Mouse (Mus musculus): Measurements from ENCODE around the gene Spata48. TPM values are rescaled to one million over a fixed set of nuclear protein-coding genes. Genes with fewer than 3 reads are reported as not detected.

The Spata48 gene
- polyA plus RNA-seq, 1 experiment from 2014 or later = 0.33 TPM

DNA sequence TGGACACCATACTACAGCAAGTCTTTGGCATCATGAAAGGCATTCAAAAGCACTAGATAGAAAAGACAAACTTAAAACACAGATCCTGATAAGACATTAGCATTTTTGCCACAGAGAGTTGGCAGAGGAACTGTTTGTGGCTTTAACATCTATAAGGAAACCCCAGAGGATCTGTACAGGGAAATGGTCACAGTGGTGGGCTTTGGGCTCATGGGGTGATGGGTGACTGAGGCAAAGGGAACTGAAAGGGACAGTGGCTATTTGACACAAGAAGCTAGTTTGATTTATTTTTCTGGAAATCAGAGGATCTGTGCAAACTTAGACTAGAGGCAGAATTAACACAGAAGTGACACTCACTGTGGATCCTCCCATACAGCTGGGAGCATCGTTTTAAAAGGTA, 74.4 kb downstream of the Spata48 start:
- H3K4me3 ChIP-seq (replicated peaks) = no peak overlapping the region
- no peak for ATAC-seq (ENCODE audit: insufficient read depth)
- no peak overlapping the region for H3K4me2 ChIP-seq
- H3K9ac ChIP-seq = no peak overlapping the region
- H3K9me3 ChIP-seq (replicated peaks) = no peaks in the 10 kb centered on the region
- 46% methylated on average over 1 of the region's 1 CpGs for WGBS (ENCODE audit: insufficient replicate concordance)
- no peaks in the 10 kb centered on the region for H3K27me3 ChIP-seq
- H3K4me1 ChIP-seq (replicated peaks) = no peaks in the 10 kb centered on the region; the same call in 1 of the 2 replicates
- H3K36me3 ChIP-seq (replicated peaks) = no peaks in the 10 kb centered on the region
- H3K27ac ChIP-seq (replicated peaks) = no peak overlapping the region

- no peaks in the 10 kb centered on the region for H3K9me3 ChIP-seq (replicated peaks)
- no peak overlapping the region for H3K4me2 ChIP-seq
- no peaks in the 10 kb centered on the region for H3K4me1 ChIP-seq (replicated peaks)
- H3K36me3 ChIP-seq (replicated peaks) = no peaks in the 10 kb centered on the region
- no peaks in the 10 kb centered on the region for H3K27me3 ChIP-seq
- no peak overlapping the region for H3K27ac ChIP-seq (replicated peaks)
- no peak overlapping the region for H3K9ac ChIP-seq
- WGBS (ENCODE audit: insufficient replicate concordance) = 74% methylated on average over 3 of the region's 3 CpGs
- ATAC-seq (ENCODE audit: insufficient read depth) = no peak
- no peak overlapping the region for H3K4me3 ChIP-seq (replicated peaks)
These were observed 84.1 kb downstream of the Spata48 start for GRCm38 (mm10) chr11:11545948-11546347.

GRCm38 (mm10) chr11:11546903-11547511, 85.1 kb downstream of the Spata48 start:
- Histone ChIP-seq H3K4me3 (replicated peaks) (no peak overlapping the region), H3K9ac (no peak overlapping the region), H3K9me3 (replicated peaks) (no peaks in the 10 kb centered on the region), H3K27ac (replicated peaks) (no peak overlapping the region), H3K4me1 (replicated peaks) (no peaks in the 10 kb centered on the region), H3K36me3 (replicated peaks) (no peaks in the 10 kb centered on the region), H3K4me2 (no peak overlapping the region), H3K27me3 (no peaks in the 10 kb centered on the region)
- ATAC-seq (ENCODE audit: insufficient read depth) = no peak
- 47% methylated on average over 7 of the region's 7 CpGs for WGBS (ENCODE audit: insufficient replicate concordance)

DNA sequence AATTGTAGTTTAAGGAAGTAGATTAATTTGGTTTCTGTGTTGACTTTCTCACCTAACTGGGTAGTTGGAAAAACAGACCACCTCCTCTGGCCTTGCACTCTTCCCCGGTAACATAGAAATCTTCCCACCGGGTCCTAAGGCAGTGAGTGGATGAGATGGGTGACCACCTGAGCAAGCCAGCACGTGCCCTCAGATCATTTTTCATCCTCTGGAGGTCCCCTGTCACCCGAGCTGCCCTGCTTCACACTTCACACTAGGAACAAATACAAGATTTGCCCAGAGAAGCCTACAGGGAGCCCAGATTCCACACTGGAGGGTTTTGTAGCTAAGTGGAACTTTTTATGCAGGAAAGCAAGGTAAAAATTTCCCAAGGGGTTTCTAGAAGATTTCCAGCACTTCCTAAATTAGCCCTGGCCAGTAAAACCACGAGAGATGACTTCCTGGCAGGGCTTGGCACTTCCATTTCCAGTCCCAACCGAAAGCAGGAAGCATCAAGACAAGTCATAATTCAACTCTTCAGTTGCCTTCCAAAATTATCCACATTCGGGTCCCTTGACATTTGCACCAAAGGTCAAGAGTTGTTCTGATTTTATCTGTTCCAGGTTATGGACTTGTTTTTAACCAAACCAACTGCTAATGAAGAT, 85.8 kb downstream of the Spata48 start:
- Histone ChIP-seq H3K36me3 (replicated peaks) (no peaks in the 10 kb centered on the region), H3K27me3 (no peaks in the 10 kb centered on the region), H3K4me1 (replicated peaks) (no peaks in the 10 kb centered on the region), H3K4me2 (no peak overlapping the region), H3K27ac (replicated peaks) (no peak overlapping the region), H3K4me3 (replicated peaks) (no peak overlapping the region), H3K9me3 (replicated peaks) (no peaks in the 10 kb centered on the region), H3K9ac (no peak overlapping the region)
- ATAC-seq (ENCODE audit: insufficient read depth) = no peak
- WGBS (ENCODE audit: insufficient replicate concordance) = 28% methylated on average over 7 of the region's 7 CpGs

DNA sequence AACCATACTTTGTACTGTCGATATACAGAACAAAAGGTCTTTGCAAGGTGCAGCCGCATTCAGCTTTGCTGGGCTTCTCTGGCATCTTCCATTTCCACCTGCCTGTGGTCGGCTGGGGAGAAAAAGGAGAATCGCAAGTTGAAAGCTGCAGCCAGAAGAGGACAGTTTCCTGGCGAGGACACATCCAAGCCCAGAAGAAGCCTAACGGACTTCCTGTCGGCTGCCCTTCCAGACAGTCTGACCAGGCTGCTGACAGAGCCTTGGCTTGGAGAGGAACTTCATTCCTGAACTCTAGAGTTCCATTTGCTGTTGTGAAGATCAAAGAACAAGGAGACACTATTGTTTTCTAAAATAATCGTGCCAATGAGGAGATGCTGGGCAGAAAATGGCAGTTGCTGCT, 93.7 kb downstream of the Spata48 start:
- Histone ChIP-seq H3K36me3 (replicated peaks) (no peaks in the 10 kb centered on the region), H3K27me3 (no peaks in the 10 kb centered on the region), H3K9ac (no peak overlapping the region), H3K4me2 (no peak overlapping the region), H3K27ac (replicated peaks) (no peak overlapping the region), H3K4me3 (replicated peaks) (no peak overlapping the region), H3K4me1 (replicated peaks) (peaks cover 17% of the 10 kb centered on the region), H3K9me3 (replicated peaks) (no peaks in the 10 kb centered on the region)
- WGBS (ENCODE audit: insufficient replicate concordance) = 54% methylated on average over 8 of the region's 8 CpGs
- ATAC-seq (ENCODE audit: insufficient read depth) = no peak

GRCm38 (mm10) chr11:11556186-11556585, 94.3 kb downstream of the Spata48 start:
- H3K4me1 ChIP-seq (replicated peaks) = peaks cover 17% of the 10 kb centered on the region
- H3K36me3 ChIP-seq (replicated peaks) = no peaks in the 10 kb centered on the region
- H3K9ac ChIP-seq = no peak overlapping the region
- H3K4me2 ChIP-seq = no peak overlapping the region
- H3K4me3 ChIP-seq (replicated peaks) = no peak overlapping the region
- 62% methylated on average over 1 of the region's 1 CpGs for WGBS (ENCODE audit: insufficient replicate concordance)
- H3K27ac ChIP-seq (replicated peaks) = no peak overlapping the region
- no peaks in the 10 kb centered on the region for H3K9me3 ChIP-seq (replicated peaks)
- H3K27me3 ChIP-seq = no peaks in the 10 kb centered on the region
- ATAC-seq (ENCODE audit: insufficient read depth) = no peak

GRCm38 (mm10) chr11:11557173-11557967, 95.5 kb downstream of the Spata48 start:
- H3K4me3 ChIP-seq (replicated peaks) = no peak overlapping the region
- 0 out of 2 replicates have a peak, but pooled peaks have one; percentile 4 for ATAC-seq (ENCODE audit: insufficient read depth)
- H3K36me3 ChIP-seq (replicated peaks) = no peaks in the 10 kb centered on the region
- H3K4me1 ChIP-seq (replicated peaks) = peaks cover 17% of the 10 kb centered on the region
- H3K9me3 ChIP-seq (replicated peaks) = no peaks in the 10 kb centered on the region
- WGBS (ENCODE audit: insufficient replicate concordance) = 13% methylated on average over 11 of the region's 11 CpGs
- H3K9ac ChIP-seq = no peak overlapping the region
- 0 out of 2 replicates have a peak overlapping the region, but pooled peaks have one; percentile 24 for H3K27ac ChIP-seq (replicated peaks)
- no peak overlapping the region for H3K4me2 ChIP-seq
- no peaks in the 10 kb centered on the region for H3K27me3 ChIP-seq

- Histone ChIP-seq H3K9ac (no peak overlapping the region), H3K9me3 (replicated peaks) (no peaks in the 10 kb centered on the region), H3K4me3 (replicated peaks) (no peak overlapping the region), H3K4me2 (no peak overlapping the region), H3K36me3 (replicated peaks) (no peaks in the 10 kb centered on the region), H3K27ac (replicated peaks) (no peak overlapping the region), H3K27me3 (no peaks in the 10 kb centered on the region), H3K4me1 (replicated peaks) (peaks cover 17% of the 10 kb centered on the region)
- ATAC-seq (ENCODE audit: insufficient read depth) = no peak
- WGBS (ENCODE audit: insufficient replicate concordance) = 41% methylated on average over 3 of the region's 3 CpGs
These were observed 96.8 kb downstream of the Spata48 start for GRCm38 (mm10) chr11:11558662-11559061.

- Histone ChIP-seq H3K9me3 (replicated peaks) (no peaks in the 10 kb centered on the region), H3K27me3 (no peaks in the 10 kb centered on the region), H3K4me2 (no peak overlapping the region), H3K4me1 (replicated peaks) (peaks cover 21% of the 10 kb centered on the region), H3K27ac (replicated peaks) (no peak overlapping the region), H3K4me3 (replicated peaks) (no peak overlapping the region), H3K36me3 (replicated peaks) (no peaks in the 10 kb centered on the region), H3K9ac (no peak overlapping the region)
- WGBS (ENCODE audit: insufficient replicate concordance) = 62% methylated on average over 7 of the region's 7 CpGs
- no peak for ATAC-seq (ENCODE audit: insufficient read depth)
These were observed 97.3 kb downstream of the Spata48 start for GRCm38 (mm10) chr11:11559099-11559686.

DNA sequence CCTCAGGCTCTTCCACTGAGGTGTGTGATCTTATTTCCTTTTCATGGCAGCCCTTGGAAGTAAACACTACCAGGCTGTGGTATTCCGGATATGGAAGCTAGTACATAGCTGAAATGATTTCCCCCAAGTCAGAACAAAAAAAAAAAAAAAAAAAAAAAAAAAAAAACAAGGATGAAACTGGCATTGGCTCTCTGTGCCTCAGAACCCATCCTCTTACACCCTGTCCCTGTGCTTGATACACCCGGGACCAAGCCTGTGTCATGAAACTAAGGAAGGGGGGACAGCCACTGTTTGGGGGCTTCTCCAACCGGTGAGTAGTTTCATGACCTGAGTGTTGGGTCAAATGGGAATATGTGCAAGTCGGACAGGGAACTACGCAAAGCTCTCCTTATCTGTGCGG, 99.2 kb downstream of the Spata48 start:
- Histone ChIP-seq H3K9me3 (replicated peaks) (no peaks in the 10 kb centered on the region), H3K4me2 (no peak overlapping the region), H3K4me3 (replicated peaks) (no peak overlapping the region), H3K27me3 (no peaks in the 10 kb centered on the region), H3K36me3 (replicated peaks) (no peaks in the 10 kb centered on the region), H3K9ac (no peak overlapping the region), H3K27ac (replicated peaks) (no peak overlapping the region), H3K4me1 (replicated peaks) (peaks cover 31% of the 10 kb centered on the region)
- 60% methylated on average over 6 of the region's 6 CpGs for WGBS (ENCODE audit: insufficient replicate concordance)
- no peak for ATAC-seq (ENCODE audit: insufficient read depth)
